Mouse (Mus musculus) gastrocnemius, postnatal 36 days (tissue): ENCODE results near the gene Hormad2. TPM values are rescaled to one million over a fixed set of nuclear protein-coding genes. Genes with fewer than 3 reads are reported as not detected.

Experiments
- DNase-seq, 2 experiments: peaks; one replicate each; pipeline ENCODE4 v3.0.0; 2022
- intact Hi-C: fragments of 180-260 bp; cut with DNase I; formaldehyde crosslinking; loops from one replicate; pipeline ENCODE4 v1.15.1; 2025
- total RNA-seq, 2 experiments: library from RNA; stranded (reverse); gene quantifications; 2 replicates each; pipeline ENCODE4 v1.2.3; 2021

Hormad2 gene
- total RNA-seq, 2 experiments from 2014 or later: not detected

DNA sequence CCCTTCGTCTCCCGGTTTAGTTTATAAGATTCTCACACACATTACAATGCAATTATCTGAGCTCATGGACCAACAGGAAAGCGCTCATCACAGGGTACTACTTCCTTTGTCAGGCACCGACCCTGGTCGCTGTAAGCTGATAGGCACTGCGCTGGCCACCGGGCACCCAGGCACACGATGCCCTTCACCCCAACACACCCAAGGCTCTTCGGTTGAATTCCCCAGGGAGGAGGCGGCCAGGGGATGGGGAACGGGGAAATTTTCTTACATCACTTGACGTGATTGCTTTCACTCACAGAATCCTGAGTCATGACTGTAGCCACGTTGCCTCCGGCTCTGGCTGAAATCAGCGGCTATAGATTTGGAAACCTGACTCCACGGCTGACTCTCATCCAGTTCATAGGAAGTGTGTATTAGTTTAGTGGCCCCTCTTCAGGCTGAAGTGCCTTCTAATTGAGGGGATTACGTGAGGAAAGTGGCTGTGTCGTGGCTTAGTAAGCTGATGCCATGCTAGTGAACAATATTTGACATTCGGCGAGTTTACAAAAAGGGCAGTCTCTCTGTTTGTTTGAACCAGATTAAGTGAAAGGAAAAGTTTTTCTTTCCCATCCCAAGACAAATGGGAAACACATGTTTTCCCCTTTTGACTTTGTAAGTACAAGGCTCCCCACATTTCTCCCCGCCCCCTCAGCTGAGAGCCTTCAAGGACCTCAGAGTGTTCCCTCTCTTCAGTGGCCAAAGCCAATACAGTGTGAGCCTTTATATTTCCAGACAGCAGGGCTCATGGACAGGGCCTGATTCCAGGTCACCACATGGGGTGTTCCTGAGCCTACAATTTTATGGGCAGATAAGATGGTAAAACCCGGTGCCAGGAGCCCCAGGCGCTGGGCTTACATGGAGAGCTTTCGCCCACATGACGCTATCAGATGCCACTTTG is 132.1 kb downstream of the Hormad2 start:
- intact Hi-C loops: no loop called here
- DNase-seq: no peak

DNA sequence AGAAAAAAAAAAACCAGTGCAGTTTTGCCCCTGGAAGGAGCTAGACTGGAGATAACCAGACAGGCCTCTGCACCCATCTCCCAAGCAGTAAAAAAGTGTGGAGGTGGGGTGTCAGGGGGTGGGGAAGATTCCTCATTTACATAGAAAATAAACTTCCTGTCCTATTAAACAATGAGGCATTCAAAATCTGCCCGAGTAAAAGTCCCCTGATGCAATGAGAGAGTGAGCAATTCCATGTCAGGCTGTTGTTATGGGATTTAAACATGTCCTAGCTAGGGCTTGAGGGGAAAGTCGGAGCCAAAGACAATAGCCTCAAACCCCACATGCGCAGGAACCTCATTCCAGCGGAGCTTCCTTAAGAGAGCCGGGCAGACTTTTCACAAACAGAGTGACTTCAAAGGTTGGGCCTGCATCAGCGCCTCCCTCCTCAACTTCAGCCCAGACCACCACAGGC is 132.8 kb downstream of the Hormad2 start:
- intact Hi-C loops: no loop called here

DNA sequence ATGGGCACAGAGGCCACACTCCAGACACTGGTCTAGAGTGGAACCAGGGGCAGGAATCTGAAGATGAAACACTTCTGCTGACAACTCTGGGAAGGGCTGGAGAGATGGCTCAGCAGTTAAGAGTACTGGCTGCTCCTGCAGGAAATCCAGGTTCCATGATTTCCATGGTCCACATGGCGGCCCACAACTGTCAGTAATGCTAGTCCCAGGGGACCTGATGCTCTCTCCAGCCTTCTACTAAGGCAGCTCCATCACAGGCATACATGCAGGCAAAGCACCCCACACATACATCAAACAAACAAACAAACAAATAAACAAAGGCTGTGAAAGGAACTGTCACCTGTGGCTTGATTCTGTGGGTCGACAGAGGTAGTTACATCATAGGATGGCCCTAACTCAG is 134.8 kb downstream of the Hormad2 start:
- no peak for DNase-seq
- intact Hi-C loops: no loop called here

More for the DNA sequence above, 132.8 kb downstream of the Hormad2 start:
- DNase-seq: no peak

DNA sequence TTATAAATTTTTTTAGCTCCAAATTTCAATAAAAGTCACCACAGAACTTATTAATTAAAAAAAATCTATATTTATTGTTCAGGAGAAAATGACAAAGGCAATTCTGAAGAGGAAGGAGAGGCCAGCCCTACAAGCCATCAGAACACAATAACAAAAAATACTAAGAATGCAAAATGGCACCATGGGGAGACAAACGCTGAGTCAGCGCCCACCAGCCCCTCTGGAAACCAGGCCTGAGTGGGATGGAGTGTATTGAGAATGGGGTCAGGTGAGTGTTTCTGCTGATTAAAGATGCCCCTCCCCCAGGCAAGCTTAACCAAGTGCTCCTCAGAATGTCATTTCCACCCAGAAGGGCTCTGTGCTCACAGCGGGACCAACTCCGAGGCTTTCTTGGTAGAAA is 135.8 kb downstream of the Hormad2 start:
- intact Hi-C loops: no loop called here
- DNase-seq: no peak

DNA sequence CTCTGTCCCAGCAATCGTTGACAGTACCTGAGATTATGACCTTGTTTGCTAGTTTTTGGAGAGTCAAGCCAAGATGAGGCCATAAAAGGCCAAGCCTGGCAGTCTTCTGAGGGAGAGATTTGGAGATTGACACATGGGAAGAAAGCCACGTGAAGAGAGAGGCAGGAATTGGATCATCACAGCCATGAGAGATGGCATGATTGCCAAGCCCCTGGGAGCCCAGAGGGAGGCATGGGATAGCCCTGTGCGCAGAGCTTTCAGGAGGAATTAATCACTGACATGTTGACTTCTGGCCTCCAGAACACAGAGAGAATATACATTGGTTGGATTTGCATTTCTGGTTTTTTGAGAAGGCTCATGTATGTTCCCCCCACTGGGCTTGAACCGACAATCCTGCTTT is 136.7 kb downstream of the Hormad2 start:
- intact Hi-C loops: no loop called here

DNA sequence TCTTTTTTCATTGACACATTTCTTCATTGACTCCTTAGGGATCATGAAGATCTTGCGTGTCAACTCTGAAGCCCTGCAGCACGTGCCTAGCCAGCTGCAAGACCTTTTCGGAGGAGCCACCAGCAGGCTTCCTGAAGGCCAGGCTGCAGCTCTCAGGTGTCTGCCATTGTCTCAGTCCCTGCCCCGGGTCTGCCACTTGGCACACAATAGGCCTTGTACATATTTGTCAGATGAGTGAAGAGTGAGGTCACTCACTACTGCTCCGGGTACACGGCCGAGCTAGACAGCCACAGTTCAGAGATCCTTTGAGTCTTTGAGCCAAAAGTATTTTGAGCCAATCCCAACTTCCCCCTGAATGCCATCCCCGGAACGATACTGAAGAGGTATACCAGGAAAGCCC is 137.9 kb downstream of the Hormad2 start:
- DNase-seq: no peak
- intact Hi-C loops: no loop called here

More for the DNA sequence above, 136.7 kb downstream of the Hormad2 start:
- no peak for DNase-seq

DNA sequence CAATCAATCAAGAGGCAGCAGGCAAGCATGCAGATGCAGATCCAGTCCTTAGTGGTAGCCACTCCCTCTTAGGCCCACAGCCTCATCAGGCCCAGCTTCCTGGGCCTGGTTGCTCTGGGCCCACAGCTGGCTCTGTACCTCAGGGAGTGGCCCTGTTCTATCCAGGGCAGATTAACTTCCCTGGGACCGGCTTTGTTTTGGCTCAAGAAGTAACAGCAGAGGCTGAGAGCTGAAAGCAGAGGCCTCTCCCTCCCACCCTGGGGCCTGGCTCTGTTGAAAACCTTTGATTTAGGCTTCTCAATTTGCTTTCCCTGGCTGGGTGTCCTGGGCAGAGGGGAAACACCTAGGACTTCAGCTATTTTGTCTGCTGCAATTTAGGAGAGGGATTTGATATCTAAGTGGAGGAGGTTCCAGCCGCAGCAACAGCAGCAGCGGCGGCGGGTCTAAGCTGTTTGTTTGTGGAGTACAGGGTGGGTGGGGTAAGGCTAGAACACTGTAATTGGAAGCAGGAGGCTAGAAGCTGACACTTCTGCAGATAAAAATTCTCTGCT is 138.5 kb downstream of the Hormad2 start:
- intact Hi-C loops: no loop called here
- peak in 1 of 2 experiments; percentile 42 for DNase-seq

DNA sequence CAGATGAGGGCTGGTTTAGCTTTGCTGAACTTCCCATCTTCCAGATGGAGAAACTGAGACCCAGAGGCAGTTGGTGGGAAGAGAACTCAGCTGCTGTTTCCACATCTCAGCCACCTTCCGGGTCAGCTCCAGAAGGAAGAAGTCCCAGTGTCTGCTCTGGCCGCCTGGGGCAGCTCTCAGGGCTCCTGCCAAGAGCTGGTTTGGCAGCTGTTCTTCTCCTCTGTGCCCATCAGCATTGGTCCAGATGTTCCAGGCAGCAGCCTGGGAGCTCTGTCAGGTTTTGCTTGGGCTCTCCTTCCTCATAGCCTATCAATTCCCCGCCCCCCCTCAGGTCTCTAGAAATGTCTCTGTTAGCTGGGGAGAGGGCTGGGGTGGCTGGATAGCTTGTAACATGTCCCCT is 140.2 kb downstream of the Hormad2 start:
- intact Hi-C loops: no loop called here
- DNase-seq: no peak

DNA sequence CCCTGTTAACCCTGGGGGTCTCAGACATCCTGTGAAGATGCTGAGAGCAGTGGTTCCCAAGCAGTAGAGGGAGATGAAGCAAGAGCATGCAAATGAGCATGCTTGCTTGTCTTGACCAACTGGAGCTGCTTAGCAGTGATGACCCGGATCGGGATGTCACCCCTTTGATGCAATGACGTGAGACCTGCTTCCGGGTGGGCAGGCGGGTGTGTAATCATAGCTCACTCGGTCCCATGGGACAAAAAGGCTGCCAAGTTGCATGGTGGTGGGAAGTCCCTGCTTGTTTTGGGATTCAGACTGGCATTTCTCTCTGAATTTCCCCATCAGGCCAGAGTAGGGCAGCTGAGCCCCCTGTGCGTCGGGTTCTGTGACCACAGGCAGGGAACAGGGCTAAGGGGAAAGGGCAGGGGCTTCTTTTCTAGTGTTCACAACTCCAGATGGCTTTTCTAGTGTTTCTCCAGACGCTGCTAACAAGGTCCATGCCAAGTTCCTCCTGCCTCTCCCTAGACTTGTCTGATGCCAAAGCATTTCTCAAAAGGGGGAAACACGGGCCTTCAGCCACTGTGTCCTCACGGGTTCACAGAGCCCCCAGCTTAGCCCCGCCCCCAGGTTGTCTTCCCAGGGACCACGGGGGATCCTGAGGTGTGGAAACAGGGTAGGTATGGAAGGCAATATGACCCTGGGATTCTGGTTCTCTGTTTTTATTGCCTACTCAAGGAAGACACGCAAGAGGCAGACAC is 141.0 kb downstream of the Hormad2 start:
- DNase-seq: peak; percentile 52 to 65
- intact Hi-C loops: no loop called here

DNA sequence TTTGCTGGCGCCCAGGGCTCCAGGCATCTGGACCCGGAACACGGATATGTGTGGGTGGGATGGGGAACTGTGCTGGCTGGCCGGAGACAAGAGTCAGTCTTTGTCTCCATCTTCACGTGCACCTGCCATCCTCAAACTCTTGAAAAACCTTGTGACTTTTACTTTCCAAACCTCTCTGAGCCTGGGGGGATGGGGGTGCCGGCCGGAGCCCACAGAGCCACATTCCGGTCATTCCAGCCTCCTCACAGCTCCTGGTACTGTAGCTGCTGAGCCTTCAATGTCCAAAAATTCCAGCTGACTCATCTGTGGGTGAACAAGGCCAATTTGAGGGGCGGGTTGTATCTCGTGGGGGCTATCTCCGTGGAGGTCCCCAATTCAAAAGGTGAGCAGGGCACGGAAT is 141.7 kb downstream of the Hormad2 start:
- intact Hi-C loops: no loop called here
- DNase-seq: no peak

DNA sequence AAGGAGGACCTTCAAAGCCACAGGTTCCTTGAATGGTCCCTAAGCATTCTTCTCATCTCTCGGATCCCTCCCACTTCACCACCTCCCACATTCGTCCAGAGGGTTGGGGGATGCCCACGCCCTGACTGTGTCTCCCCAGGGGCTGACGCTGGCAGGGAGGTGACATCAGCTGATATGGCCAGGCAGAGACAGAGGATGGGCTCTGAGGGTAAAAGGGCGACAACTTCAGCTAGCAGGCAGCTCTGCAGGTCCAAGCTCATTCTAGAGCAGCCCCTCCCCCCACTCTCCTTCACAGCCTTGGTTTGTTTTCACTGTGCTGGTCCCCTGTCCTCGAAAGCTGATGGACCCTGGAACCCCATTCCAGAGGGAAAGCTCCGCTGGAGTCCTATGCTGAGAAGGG is 142.3 kb downstream of the Hormad2 start:
- intact Hi-C loops: no loop called here

DNA sequence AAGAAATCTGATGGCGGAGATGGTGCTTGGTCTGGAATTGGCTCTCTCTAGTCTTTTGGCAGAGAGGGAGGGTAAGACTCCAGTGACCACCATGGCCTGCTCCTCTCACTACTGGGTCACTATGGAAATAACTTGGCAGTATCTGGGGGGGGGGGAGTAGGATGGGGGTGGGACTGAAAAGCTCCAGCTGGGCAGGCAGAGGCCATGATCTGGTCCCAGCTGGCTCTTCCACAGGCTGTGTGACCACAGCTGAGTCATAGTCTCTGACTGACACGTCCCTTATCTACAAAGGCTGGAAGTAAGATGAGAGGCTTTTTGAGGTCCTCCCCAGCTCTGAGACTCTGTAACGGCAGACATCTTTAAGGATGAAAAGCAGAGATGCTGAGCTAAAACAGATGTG is 143.2 kb downstream of the Hormad2 start:
- intact Hi-C loops: no loop called here
- DNase-seq: no peak

More for the DNA sequence above, 142.3 kb downstream of the Hormad2 start:
- DNase-seq: no peak

DNA sequence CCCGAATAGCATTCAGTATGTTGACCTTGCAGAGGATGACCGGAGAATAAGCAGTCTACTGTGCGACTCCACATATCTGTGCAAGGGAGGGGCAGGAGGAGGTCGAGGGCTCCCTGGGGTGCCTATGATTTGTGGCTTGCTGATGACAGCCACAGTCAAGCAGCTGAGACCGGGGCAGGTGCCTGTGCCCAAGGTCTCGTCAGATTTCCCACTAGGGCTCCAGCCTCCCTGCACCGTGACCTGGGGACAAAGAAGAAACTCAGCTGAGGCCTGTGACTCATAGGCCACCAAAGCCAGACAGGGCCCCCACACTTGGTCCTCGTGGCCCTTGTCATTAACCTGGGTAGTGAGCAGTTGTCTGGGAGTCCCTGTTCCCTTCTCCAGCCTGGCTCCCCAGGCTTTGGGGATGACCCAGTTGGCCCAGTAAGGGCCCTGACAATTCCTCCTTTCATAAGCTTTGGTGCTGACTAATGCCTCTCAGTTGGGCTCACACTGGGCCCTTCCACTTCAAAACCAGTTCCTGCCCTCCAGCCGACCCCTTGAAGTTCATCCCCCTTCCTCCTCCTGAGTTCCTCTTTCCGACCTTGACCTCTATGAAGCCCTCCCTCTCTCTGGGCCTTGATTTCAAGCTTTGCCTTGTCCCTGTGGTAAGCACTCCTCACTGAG is 144.2 kb downstream of the Hormad2 start:
- intact Hi-C loops: no loop called here
- DNase-seq: no peak

Other genes with a start within 250 kb of the Hormad2 start
- 1 to 10 TPM; 2.2 to 3.0 TPM for gene Castor1, start 222.9 kb downstream of the Hormad2 start, total RNA-seq
- gene Osm, start 204.7 kb downstream of the Hormad2 start, total RNA-seq: not detected
- under 1 TPM; 0.13 to 0.52 TPM for gene Lif, start 183.5 kb downstream of the Hormad2 start, total RNA-seq
- gene Mtmr3, start 153.8 kb upstream of the Hormad2 start, total RNA-seq: 10 to 100 TPM; 42.5 to 43.2 TPM
- not detected for gene Gm11032, start 179.0 kb upstream of the Hormad2 start, total RNA-seq
- 10 to 100 TPM; 13.3 to 16.1 TPM for gene Ascc2, start 196.6 kb upstream of the Hormad2 start, total RNA-seq